In the genomic region with DNA sequence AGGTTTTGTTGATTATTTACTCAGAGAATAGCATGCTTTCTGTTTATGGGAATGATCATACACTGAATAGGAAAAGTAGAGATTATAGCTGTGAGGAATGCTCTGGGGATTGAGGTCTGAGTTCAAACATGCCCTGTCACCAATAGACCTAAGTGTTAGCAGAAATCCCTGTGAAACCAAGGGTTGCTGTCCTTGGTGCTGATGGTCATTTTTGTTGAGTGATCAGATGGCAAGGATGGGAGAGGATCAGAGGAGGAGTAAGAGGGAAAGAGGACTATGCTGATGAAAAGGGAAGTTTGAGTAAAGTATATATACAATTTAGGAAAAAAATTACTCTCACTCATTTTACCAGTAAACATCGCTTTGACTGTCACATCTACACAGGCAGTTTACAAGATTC, we compare ENCODE assay signal across 12 mouse cellular contexts.
DNase-seq lines count a peak whose midpoint lies in the region; ATAC-seq and TF ChIP-seq lines count a peak whose summit lies in the region.
"Had no signal": no experiment of that assay in that cellular context is flagged by ENCODE, and none has a peak within 500 bp of the region (broad histone marks: within the 10 kb centered on the region; RNA-seq: fewer than 3 reads in every experiment).

No protein-coding gene starts in this region.

- no peaks in the 10 kb centered on the region for H3K79me2 ChIP-seq in MEL (ENCODE audit: control insufficient read depth, insufficient read depth, low read length, poor library complexity)

- no peak for TF ChIP-seq POLR2A in MEL (IDR thresholded peaks at IDR 0.05; ENCODE audit: control insufficient read depth in 1 of 2, insufficient read depth in 1 of 2, low read depth in 1 of 2, low read length in 2 of 2, poor library complexity in 1 of 2)
- no peak for TF ChIP-seq POLR2A in brain, embryonic 14.5 days (IDR thresholded peaks at IDR 0.05; ENCODE audit: borderline replicate concordance, extremely low read depth, insufficient read depth, insufficient read length, poor library complexity, severe bottlenecking)

- TF ChIP-seq EP300 in MEL (IDR thresholded peaks at IDR 0.05; ENCODE audit: low read depth in 1 of 2, low read length in 2 of 2), result no peak

- no peak overlapping the region for H3K27ac ChIP-seq in liver, embryonic 11.5 days (ENCODE audit: low read depth, low read length)
- H3K27ac ChIP-seq in MEL (ENCODE audit: control insufficient read depth, low read depth, low read length), result no peak overlapping the region
- H3K27ac ChIP-seq in limb, embryonic 11.5 days (replicated peaks; ENCODE audit: low read depth, low read length), result no peak overlapping the region
- H3K27ac ChIP-seq: embryonic facial prominence, embryonic 15.5 days; heart, embryonic 13.5 days; intestine, embryonic 15.5 days had no signal

- no peak overlapping the region for H3K4me2 ChIP-seq in liver, embryonic 11.5 days
- no peak overlapping the region for H3K4me2 ChIP-seq in limb, embryonic 11.5 days (ENCODE audit: low read depth, severe bottlenecking)
- H3K4me2 ChIP-seq: embryonic facial prominence, embryonic 15.5 days; heart, embryonic 13.5 days; intestine, embryonic 15.5 days had no signal

- H3K36me3 ChIP-seq in liver, embryonic 11.5 days (ENCODE audit: control insufficient read depth, insufficient read depth, low read length), result no peaks in the 10 kb centered on the region
- no peaks in the 10 kb centered on the region for H3K36me3 ChIP-seq in MEL (ENCODE audit: control insufficient read depth in 1 of 2, insufficient read depth in 2 of 2, low read length in 2 of 2)
- no peaks in the 10 kb centered on the region for H3K36me3 ChIP-seq in limb, embryonic 11.5 days (ENCODE audit: control insufficient read depth, insufficient read depth, low read length)
- H3K36me3 ChIP-seq: embryonic facial prominence, embryonic 15.5 days; heart, embryonic 13.5 days; intestine, embryonic 15.5 days had no signal

- TF ChIP-seq CTCF in MEL (IDR thresholded peaks at IDR 0.05 in 2 of 3, conservative IDR thresholded peaks at IDR 0.05 in 1 of 3; ENCODE audit: control insufficient read depth in 1 of 3, insufficient read depth in 1 of 3, low read depth in 2 of 3, low read length in 3 of 3, poor library complexity in 1 of 3, severe bottlenecking in 1 of 3), result no peak
- TF ChIP-seq CTCF in brain, embryonic 14.5 days (IDR thresholded peaks at IDR 0.05; ENCODE audit: borderline replicate concordance, extremely low read depth, insufficient read depth, insufficient read length), result no peak

- ATAC-seq in liver, embryonic 11.5 days (replicated peaks; ENCODE audit: low FRiP score), result no peak
- ATAC-seq in limb, embryonic 11.5 days (ENCODE audit: insufficient number of reproducible peaks, low FRiP score, low TSS enrichment, low read depth), result no peak
- no peak for ATAC-seq in inflammation-experienced regulatory T-cells, adult 6 months
- ATAC-seq: intestine, embryonic 15.5 days; midbrain, embryonic 16.5 days; Patski had no signal

- H3K4me1 ChIP-seq in liver, embryonic 11.5 days (replicated peaks; ENCODE audit: control insufficient read depth, insufficient read depth, low read length), result no peaks in the 10 kb centered on the region
- H3K4me1 ChIP-seq in MEL (ENCODE audit: control insufficient read depth in 1 of 2, insufficient read depth in 2 of 2, low read length in 2 of 2), result no peaks in the 10 kb centered on the region
- no peaks in the 10 kb centered on the region for H3K4me1 ChIP-seq in limb, embryonic 11.5 days (ENCODE audit: control insufficient read depth, insufficient read depth, low read length)
- H3K4me1 ChIP-seq: embryonic facial prominence, embryonic 15.5 days; heart, embryonic 13.5 days; intestine, embryonic 15.5 days had no signal

- H3K27me3 ChIP-seq in liver, embryonic 11.5 days (replicated peaks; ENCODE audit: control insufficient read depth, insufficient read depth, low read length), result no peaks in the 10 kb centered on the region
- H3K27me3 ChIP-seq in MEL (ENCODE audit: control insufficient read depth in 1 of 2, insufficient read depth in 2 of 2, low read length in 2 of 2), result no peaks in the 10 kb centered on the region
- no peaks in the 10 kb centered on the region for H3K27me3 ChIP-seq in limb, embryonic 11.5 days (ENCODE audit: control insufficient read depth, insufficient read depth, low read length)
- H3K27me3 ChIP-seq: embryonic facial prominence, embryonic 15.5 days; heart, embryonic 13.5 days; intestine, embryonic 15.5 days; Patski had no signal

- TF ChIP-seq RAD21 in MEL (IDR thresholded peaks at IDR 0.05; ENCODE audit: low read depth, low read length), result no peak

- DNase-seq in liver (peak; percentile 5), MEL (ENCODE audit: low read depth, low spot score) (peak; percentile 21)
- DNase-seq in liver, embryonic 11.5 days (ENCODE audit: low spot score), result no peak
- peak; percentile 29 for DNase-seq in brain, embryonic 14.5 days (ENCODE audit: low read depth)
- peak; percentile 78 for DNase-seq in limb, embryonic 11.5 days (ENCODE audit: low spot score)
- DNase-seq in urinary bladder, postnatal 10 days (ENCODE audit: low spot score), result no peak

- WGBS in liver, embryonic 11.5 days, result 76% methylated on average over 1 of the region's 1 CpGs
- 74% methylated on average over 1 of the region's 1 CpGs for WGBS in limb, embryonic 11.5 days

- no peak overlapping the region for H3K4me3 ChIP-seq in liver, embryonic 11.5 days (ENCODE audit: low read depth, low read length)
- no peak overlapping the region for H3K4me3 ChIP-seq in MEL (ENCODE audit: control insufficient read depth in 1 of 2, insufficient read depth in 1 of 2, low read depth in 2 of 2, low read length in 2 of 2)
- H3K4me3 ChIP-seq in limb, embryonic 11.5 days (ENCODE audit: low read depth, low read length), result no peak overlapping the region
- H3K4me3 ChIP-seq: embryonic facial prominence, embryonic 15.5 days; heart, embryonic 13.5 days; intestine, embryonic 15.5 days had no signal

- no peak overlapping the region for H3K9ac ChIP-seq in liver, embryonic 11.5 days (ENCODE audit: low read depth, low read length)
- H3K9ac ChIP-seq in MEL (ENCODE audit: control insufficient read depth, low read depth, low read length, poor library complexity, severe bottlenecking), result no peak overlapping the region
- no peak overlapping the region for H3K9ac ChIP-seq in limb, embryonic 11.5 days (ENCODE audit: low read length)
- H3K9ac ChIP-seq: embryonic facial prominence, embryonic 15.5 days; heart, embryonic 13.5 days; intestine, embryonic 15.5 days had no signal

- no peaks in the 10 kb centered on the region for H3K9me3 ChIP-seq in liver, embryonic 11.5 days (ENCODE audit: control insufficient read depth, low read length)
- H3K9me3 ChIP-seq in MEL (replicated peaks; ENCODE audit: insufficient read depth, low read length), result no peaks in the 10 kb centered on the region
- H3K9me3 ChIP-seq in limb, embryonic 11.5 days (ENCODE audit: control insufficient read depth, low read length), result no peaks in the 10 kb centered on the region
- H3K9me3 ChIP-seq: embryonic facial prominence, embryonic 15.5 days; intestine, embryonic 15.5 days had no signal

TF ChIP-seq in MEL, 35 proteins besides CTCF, POLR2A, EP300 and RAD21:
- TF ChIP-seq BHLHE40 (IDR thresholded peaks at IDR 0.05; ENCODE audit: borderline replicate concordance, low read depth, low read length), result no peak

Comparison
In these comparisons a context has a peak if more than half of its experiments do, and no peak if none do; other contexts are left out.
1. DNase-seq: peak in liver (single experiment), MEL (single experiment), brain, embryonic 14.5 days (single experiment) and limb, embryonic 11.5 days (single experiment); none in liver, embryonic 11.5 days (single experiment) and urinary bladder, postnatal 10 days (single experiment).